Mouse (Mus musculus): ENCODE measurements around the gene Dach1.

DNA sequence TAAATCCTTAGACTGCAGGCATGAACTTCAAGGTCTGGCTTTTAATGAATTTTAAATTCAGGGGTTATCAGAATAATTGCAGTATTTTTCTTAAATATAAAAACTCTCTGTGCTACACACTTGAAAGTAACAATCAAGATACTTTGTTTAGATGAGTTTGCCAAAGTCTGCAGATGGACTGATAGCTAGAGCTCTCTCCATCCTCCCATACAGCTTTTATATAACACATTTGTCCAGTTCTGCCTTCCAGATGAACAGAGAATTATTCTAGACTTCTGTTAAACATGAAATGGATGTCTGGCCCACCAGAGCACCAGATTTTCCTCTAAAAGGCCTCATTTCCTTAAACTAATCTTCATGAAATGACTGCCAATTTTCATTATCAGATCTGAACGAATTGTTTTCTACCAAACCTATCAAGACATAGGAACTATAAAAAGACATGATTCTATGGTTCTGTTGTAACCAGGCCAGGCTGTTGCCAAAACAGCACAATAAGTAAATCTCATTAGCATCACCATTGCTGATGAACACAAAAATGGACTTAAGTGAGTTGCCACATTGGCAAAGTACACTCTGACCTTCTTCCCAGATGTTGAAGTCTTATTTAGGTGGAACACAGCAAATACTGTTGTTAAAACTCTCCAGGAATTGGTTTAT lies 167.4 kb downstream of the Dach1 start:
- TF ChIP-seq POLR2A (IDR thresholded peaks at IDR 0.05; ENCODE audit: borderline replicate concordance, insufficient read depth, low read length) = no peak
- no peak for TF ChIP-seq CTCF (IDR thresholded peaks at IDR 0.05; ENCODE audit: borderline replicate concordance, insufficient read depth, low read depth, low read length)

All from cerebellum, adult 2 months (tissue).